Mouse (Mus musculus): ENCODE results near the gene Olfr1286. TPM values are rescaled to one million over a fixed set of nuclear protein-coding genes. Genes with fewer than 3 reads are reported as not detected.

The Olfr1286 gene
- not detected in 2 replicates for polyA plus RNA-seq (2012; rRNA removed)

GRCm38 (mm10) chr2:111422931-111423330, at the start of gene Olfr1286:
Olfr1286 (minus strand) TSS chr2:111423115.

GRCm38 (mm10) chr2:111448842-111449241, 25.9 kb upstream of the Olfr1286 start, which contains the start of gene Olfr1287:
Olfr1287 (plus strand) TSS chr2:111449142.

GRCm38 (mm10) chr2:111375222-111375621, 47.7 kb downstream of the Olfr1286 start, which contains the start of gene Olfr1284:
Olfr1284 (plus strand) TSS chr2:111375522.

Other genes with a start within 250 kb of the Olfr1286 start
- gene 4930430A15Rik, start 193.5 kb downstream of the Olfr1286 start, polyA plus RNA-seq (2012; rRNA removed): not detected in 2 replicates
- not detected in 2 replicates for gene Olfr1275, start 187.8 kb downstream of the Olfr1286 start, polyA plus RNA-seq (2012; rRNA removed)
- not detected in 2 replicates for gene Olfr1276, start 168.6 kb downstream of the Olfr1286 start, polyA plus RNA-seq (2012; rRNA removed)
- not detected in 2 replicates for gene Olfr1277, start 149.0 kb downstream of the Olfr1286 start, polyA plus RNA-seq (2012; rRNA removed)
- not detected in 2 replicates for gene Olfr1278, start 133.0 kb downstream of the Olfr1286 start, polyA plus RNA-seq (2012; rRNA removed)
- gene Olfr1279, start 122.5 kb downstream of the Olfr1286 start, polyA plus RNA-seq (2012; rRNA removed): not detected in 2 replicates
- gene Olfr1280, start 109.1 kb downstream of the Olfr1286 start, polyA plus RNA-seq (2012; rRNA removed): not detected in 2 replicates
- gene Olfr1281, start 96.6 kb downstream of the Olfr1286 start, polyA plus RNA-seq (2012; rRNA removed): not detected in 2 replicates
- not detected in 2 replicates for gene Olfr1282, start 87.0 kb downstream of the Olfr1286 start, polyA plus RNA-seq (2012; rRNA removed)
- not detected in 2 replicates for gene Olfr1283, start 56.3 kb downstream of the Olfr1286 start, polyA plus RNA-seq (2012; rRNA removed)
- gene Olfr1284, start 47.6 kb downstream of the Olfr1286 start, polyA plus RNA-seq (2012; rRNA removed): not detected in 2 replicates
- not detected in 2 replicates for gene Olfr1287, start 26.0 kb upstream of the Olfr1286 start, polyA plus RNA-seq (2012; rRNA removed)
- not detected in 2 replicates for gene Olfr1288, start 51.0 kb upstream of the Olfr1286 start, polyA plus RNA-seq (2012; rRNA removed)
- not detected in 2 replicates for gene Olfr1289, start 57.7 kb upstream of the Olfr1286 start, polyA plus RNA-seq (2012; rRNA removed)
- not detected in 2 replicates for gene Olfr1290, start 70.7 kb upstream of the Olfr1286 start, polyA plus RNA-seq (2012; rRNA removed)
- not detected in 2 replicates for gene Olfr1291-ps1, start 74.1 kb upstream of the Olfr1286 start, polyA plus RNA-seq (2012; rRNA removed)
- gene Olfr1293-ps, start 102.1 kb upstream of the Olfr1286 start, polyA plus RNA-seq (2012; rRNA removed): not detected in 2 replicates
- gene Olfr1294, start 117.2 kb upstream of the Olfr1286 start, polyA plus RNA-seq (2012; rRNA removed): not detected in 2 replicates
- not detected in 2 replicates for gene Olfr1295, start 146.6 kb upstream of the Olfr1286 start, polyA plus RNA-seq (2012; rRNA removed)
- gene Olfr1297, start 203.4 kb upstream of the Olfr1286 start, polyA plus RNA-seq (2012; rRNA removed): not detected in 2 replicates
- not detected in 2 replicates for gene Olfr1298, start 226.1 kb upstream of the Olfr1286 start, polyA plus RNA-seq (2012; rRNA removed)
- not detected in 2 replicates for gene Olfr1299, start 238.3 kb upstream of the Olfr1286 start, polyA plus RNA-seq (2012; rRNA removed)

Data from central nervous system, embryonic 14 days (tissue).